Mouse (Mus musculus) neural tube, embryonic 14.5 days (tissue): ENCODE measurements at regions not wholly inside any gene's neighbourhood (a gene's known extent, or its start where the extent isn't known, plus 50 kb on each side); places are given as distances from the start of the nearest gene placed in this dataset.

Experiments
- ATAC-seq: fragments of 200-750 bp; cut with Nextera tagmentation; 2 replicates; pipeline ENCODE4 v1.8.0; 2017; ENCODE audit warnings: low read depth, mild to moderate bottlenecking, moderate TSS enrichment, moderate library complexity
- H3K27ac ChIP-seq: fragments of 300-500 bp; sonication (generic); 2 replicates; pipeline ENCODE4 v1.5.1; 2014; ENCODE audit warnings: low read depth, mild to moderate bottlenecking, control low read depth, low read length, moderate library complexity, mixed read lengths
- H3K27me3 ChIP-seq: fragments of 300-500 bp; sonication (generic); 2 replicates; pipeline ENCODE4 v1.6.1; 2014; ENCODE audit warnings: low read length; ENCODE audit not compliant: control insufficient read depth, insufficient read depth
- H3K36me3 ChIP-seq: fragments of 300-500 bp; sonication (generic); 2 replicates; pipeline ENCODE4 v1.6.1; 2014; ENCODE audit warnings: low read length, mixed read lengths; ENCODE audit not compliant: control insufficient read depth, insufficient read depth
- H3K4me1 ChIP-seq: fragments of 300-500 bp; sonication (generic); 2 replicates; pipeline ENCODE4 v1.6.1; 2014; ENCODE audit warnings: low read length; ENCODE audit not compliant: control insufficient read depth, insufficient read depth
- H3K4me2 ChIP-seq: fragments of 300-500 bp; sonication (generic); 2 replicates; pipeline ENCODE4 v1.6.1; 2014; ENCODE audit warnings: mild to moderate bottlenecking, low read depth, low read length, control low read depth
- H3K4me3 ChIP-seq: fragments of 300-500 bp; sonication (generic); 2 replicates; pipeline ENCODE4 v1.5.1; 2014; ENCODE audit warnings: low read depth, low read length, control low read depth, mixed read lengths
- H3K9ac ChIP-seq: fragments of 300-500 bp; sonication (generic); replicated peaks from 2 replicates; pipeline ENCODE4 v1.6.1; 2014; ENCODE audit warnings: low read depth, mild to moderate bottlenecking, control low read depth, low read length, mixed read lengths
- H3K9me3 ChIP-seq: fragments of 300-500 bp; sonication (generic); 2 replicates; pipeline ENCODE4 v1.6.1; 2016; ENCODE audit warnings: low read length; ENCODE audit not compliant: control insufficient read depth
- WGBS: fragments of 180-500 bp; shearing (Covaris S2); extraction: QIAGEN DNeasy Blood & Tissue Kit; methylation state at CpG from one replicate; pipeline ENCODE4 v1.1.7; 2014; 5-methylcytosine and 5-hydroxymethylcytosine counted together

DNA sequence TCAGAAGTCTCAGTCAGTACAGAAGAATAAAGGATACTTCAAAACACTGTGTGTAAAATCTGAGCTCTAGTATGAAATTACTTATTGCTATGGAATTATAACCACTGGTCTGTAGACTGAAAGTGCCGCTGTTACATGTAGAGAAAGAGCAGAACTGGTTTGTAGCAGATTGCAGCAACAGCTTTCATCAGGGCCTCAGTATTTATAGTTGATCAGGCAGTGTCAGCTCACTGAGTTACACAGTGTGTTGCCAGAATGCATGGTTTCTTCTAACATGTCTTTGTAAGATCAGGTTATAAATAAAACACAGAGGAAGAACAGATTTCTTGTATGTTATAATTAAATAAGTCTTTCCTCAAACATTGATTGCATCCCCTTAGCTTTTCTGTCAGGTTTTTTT lies 347.6 kb upstream of the Grik2 start:
- Histone ChIP-seq H3K27ac (no peak overlapping the region), H3K36me3 (no peaks in the 10 kb centered on the region), H3K27me3 (no peaks in the 10 kb centered on the region), H3K9me3 (no peaks in the 10 kb centered on the region), H3K9ac (no peak overlapping the region), H3K4me1 (no peaks in the 10 kb centered on the region), H3K4me2 (no peak overlapping the region), H3K4me3 (no peak overlapping the region)
- 94% methylated on average over 1 of the region's 1 CpGs for WGBS
- no peak for ATAC-seq

DNA sequence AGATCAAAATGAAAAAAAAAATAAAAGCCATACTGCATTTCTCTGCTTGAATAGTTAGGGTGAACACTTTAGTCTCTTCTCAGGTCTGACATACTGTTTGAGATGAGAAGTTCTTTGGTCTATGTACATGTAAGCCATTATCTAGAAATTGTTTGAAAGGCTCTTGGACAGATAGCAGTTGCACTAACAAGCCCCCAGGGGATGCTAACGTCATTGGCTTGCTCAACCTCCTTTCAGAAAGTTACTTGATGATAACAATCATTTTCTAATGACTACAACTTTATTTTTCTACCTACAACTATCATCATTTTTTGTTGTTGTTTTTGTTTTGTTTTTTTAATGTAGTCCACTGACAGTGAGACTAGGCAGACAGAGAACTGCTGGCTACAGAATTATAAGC lies 346.9 kb upstream of the Grik2 start:
- H3K36me3 ChIP-seq: no peaks in the 10 kb centered on the region
- H3K27ac ChIP-seq: no peak overlapping the region
- H3K9ac ChIP-seq: no peak overlapping the region
- no peak for ATAC-seq
- no peaks in the 10 kb centered on the region for H3K27me3 ChIP-seq
- H3K4me1 ChIP-seq: no peaks in the 10 kb centered on the region
- no peaks in the 10 kb centered on the region for H3K9me3 ChIP-seq
- H3K4me2 ChIP-seq: no peak overlapping the region
- 47% methylated on average over 1 of the region's 1 CpGs for WGBS
- H3K4me3 ChIP-seq: no peak overlapping the region
